Mouse (Mus musculus) intestine, postnatal 0 days (tissue): ENCODE results near the gene Gm49378. TPM values are rescaled to one million over a fixed set of nuclear protein-coding genes. Genes with fewer than 3 reads are reported as not detected.

ENCODE experiments used
- ATAC-seq: fragments of 200-750 bp; cut with Nextera tagmentation; 2 replicates; pipeline ENCODE4 v1.8.0; 2017; ENCODE audit warnings: mild to moderate bottlenecking, moderate TSS enrichment, moderate library complexity
- H3K27ac ChIP-seq: fragments of 300-500 bp; sonication (generic); 2 replicates; pipeline ENCODE4 v1.5.1; 2014; ENCODE audit warnings: mild to moderate bottlenecking, low read depth, low read length, moderate library complexity
- H3K27me3 ChIP-seq: fragments of 300-500 bp; sonication (generic); replicated peaks from 2 replicates; pipeline ENCODE4 v1.6.1; 2014; ENCODE audit warnings: low read length, mixed read lengths; ENCODE audit not compliant: control insufficient read depth, insufficient read depth
- H3K36me3 ChIP-seq: fragments of 300-500 bp; sonication (generic); 2 replicates; pipeline ENCODE4 v1.6.1; 2014; ENCODE audit warnings: mild to moderate bottlenecking, moderate library complexity; ENCODE audit not compliant: control insufficient read depth, insufficient read depth
- H3K4me1 ChIP-seq: fragments of 300-500 bp; sonication (generic); replicated peaks from 2 replicates; pipeline ENCODE4 v1.6.1; 2014; ENCODE audit warnings: antibody characterized with exemption, low read length, mixed read lengths; ENCODE audit not compliant: control insufficient read depth, insufficient read depth
- H3K4me2 ChIP-seq: fragments of 300-500 bp; sonication (generic); replicated peaks from 2 replicates; pipeline ENCODE4 v1.6.1; 2014; ENCODE audit warnings: low read depth, mild to moderate bottlenecking, moderate library complexity
- H3K4me3 ChIP-seq: fragments of 300-500 bp; sonication (generic); 2 replicates; pipeline ENCODE4 v1.5.1; 2014; ENCODE audit warnings: low read depth, low read length
- H3K9ac ChIP-seq: fragments of 300-500 bp; sonication (generic); 2 replicates; pipeline ENCODE4 v1.6.1; 2014; ENCODE audit warnings: mild to moderate bottlenecking, low read depth, low read length
- H3K9me3 ChIP-seq: fragments of 300-500 bp; sonication (generic); 2 replicates; pipeline ENCODE4 v1.6.1; 2016; ENCODE audit warnings: mixed run types; ENCODE audit not compliant: control insufficient read depth
- CTCF ChIP-seq: sonication (generic); IDR thresholded peaks from 2 replicates; pipeline ENCODE4 v1.5.1; 2016; ENCODE audit warnings: low read depth, mild to moderate bottlenecking, control low read depth, antibody characterized with exemption, moderate library complexity
- WGBS: fragments of 180-500 bp; shearing (Covaris S2); extraction: QIAGEN DNeasy Blood & Tissue Kit; methylation state at CpG from one replicate; pipeline ENCODE4 v1.1.7; 2014; 5-methylcytosine and 5-hydroxymethylcytosine counted together
- polyA plus RNA-seq: library from polyadenylated mRNA; unstranded; fragments of >200 nt; fragmentation: Nextera tagmentation; extraction: Ambion mirVana; gene quantifications from 2 replicates; pipeline ENCODE4 v1.2.1, GENCODE M21; 2015

Gm49378 gene
- polyA plus RNA-seq, 1 experiment from 2014 or later: 2.3 TPM

GRCm38 (mm10) chr14:55618486-55619195, 19.1 kb downstream of the Gm49378 start:
- Histone ChIP-seq H3K27ac (no peak overlapping the region), H3K4me3 (peak overlapping the region; percentile 34), H3K4me2 (peak overlapping the region; percentile 59), H3K27me3 (no peaks in the 10 kb centered on the region), H3K9me3 (no peaks in the 10 kb centered on the region), H3K9ac (peak overlapping the region; percentile 40), H3K4me1 (0 out of 2 replicates have a peak, but pooled peaks cover 4% of the 10 kb centered on the region), H3K36me3 (peaks cover 2% of the 10 kb centered on the region; the same call in 1 of the 2 replicates)
- no peak for TF ChIP-seq CTCF
- 26% methylated on average over 22 of the region's 22 CpGs for WGBS
- no peak for ATAC-seq

GRCm38 (mm10) chr14:55617822-55618221, 19.9 kb downstream of the Gm49378 start, which contains the start of gene Rec8:
Rec8 (plus strand) TSS chr14:55618037.
- H3K9ac ChIP-seq: peak within 1 kb of the TSS; percentile 40

GRCm38 (mm10) chr14:55616844-55617243, 20.9 kb downstream of the Gm49378 start:
- WGBS: 75% methylated on average over 2 of the region's 2 CpGs
- TF ChIP-seq CTCF: no peak
- 0 out of 2 replicates have a peak, but pooled peaks cover 4% of the 10 kb centered on the region for H3K4me1 ChIP-seq
- H3K9me3 ChIP-seq: no peaks in the 10 kb centered on the region
- H3K27me3 ChIP-seq: no peaks in the 10 kb centered on the region
- H3K36me3 ChIP-seq: no peaks in the 10 kb centered on the region
- H3K4me3 ChIP-seq: no peak overlapping the region
- H3K9ac ChIP-seq: no peak overlapping the region
- no peak overlapping the region for H3K27ac ChIP-seq
- H3K4me2 ChIP-seq: no peak overlapping the region
- no peak for ATAC-seq

More at GRCm38 (mm10) chr14:55617822-55618221, 19.9 kb downstream of the Gm49378 start, which contains the start of gene Rec8:
- H3K4me1 ChIP-seq: 0 out of 2 replicates have a peak, but pooled peaks cover 4% of the 10 kb centered on the region
- H3K27ac ChIP-seq: no peak within 1 kb of the TSS
- H3K4me3 ChIP-seq: peak within 1 kb of the TSS; percentile 34
- peaks cover 2% of the 10 kb centered on the region; the same call in 1 of the 2 replicates for H3K36me3 ChIP-seq
- ATAC-seq: peak; percentile 88
- 20% methylated on average over 21 of the region's 21 CpGs for WGBS
- TF ChIP-seq CTCF: peak; percentile 55
- H3K9me3 ChIP-seq: no peaks in the 10 kb centered on the region
- H3K4me2 ChIP-seq: peak within 1 kb of the TSS; percentile 59
- H3K27me3 ChIP-seq: no peaks in the 10 kb centered on the region

DNA sequence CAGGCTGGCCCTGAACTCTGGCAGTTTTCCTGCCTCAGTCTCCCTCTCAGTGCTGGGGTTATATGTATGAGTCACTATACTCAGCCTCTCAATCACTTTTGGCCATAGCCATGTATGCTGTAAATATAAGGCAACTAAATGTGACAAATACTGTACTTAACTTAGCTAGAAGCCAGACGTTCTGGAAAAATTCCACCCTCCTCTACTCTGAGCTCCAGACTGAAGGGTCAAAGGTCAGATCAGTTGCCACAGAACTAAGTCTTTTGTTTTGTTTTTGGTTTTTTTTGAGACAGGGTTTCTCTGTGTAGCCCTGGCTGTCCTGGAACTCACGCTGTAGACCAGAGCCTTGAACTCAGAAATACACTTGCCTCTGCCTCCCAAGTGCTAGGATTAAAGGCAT, 21.8 kb downstream of the Gm49378 start:
- 0 out of 2 replicates have a peak, but pooled peaks cover 4% of the 10 kb centered on the region for H3K4me1 ChIP-seq
- no peaks in the 10 kb centered on the region for H3K27me3 ChIP-seq
- H3K36me3 ChIP-seq: no peaks in the 10 kb centered on the region
- no peak overlapping the region for H3K27ac ChIP-seq
- H3K9me3 ChIP-seq: no peaks in the 10 kb centered on the region
- 41% methylated on average over 2 of the region's 2 CpGs for WGBS
- no peak for ATAC-seq
- no peak overlapping the region for H3K4me2 ChIP-seq
- no peak overlapping the region for H3K4me3 ChIP-seq
- TF ChIP-seq CTCF: no peak
- no peak overlapping the region for H3K9ac ChIP-seq

DNA sequence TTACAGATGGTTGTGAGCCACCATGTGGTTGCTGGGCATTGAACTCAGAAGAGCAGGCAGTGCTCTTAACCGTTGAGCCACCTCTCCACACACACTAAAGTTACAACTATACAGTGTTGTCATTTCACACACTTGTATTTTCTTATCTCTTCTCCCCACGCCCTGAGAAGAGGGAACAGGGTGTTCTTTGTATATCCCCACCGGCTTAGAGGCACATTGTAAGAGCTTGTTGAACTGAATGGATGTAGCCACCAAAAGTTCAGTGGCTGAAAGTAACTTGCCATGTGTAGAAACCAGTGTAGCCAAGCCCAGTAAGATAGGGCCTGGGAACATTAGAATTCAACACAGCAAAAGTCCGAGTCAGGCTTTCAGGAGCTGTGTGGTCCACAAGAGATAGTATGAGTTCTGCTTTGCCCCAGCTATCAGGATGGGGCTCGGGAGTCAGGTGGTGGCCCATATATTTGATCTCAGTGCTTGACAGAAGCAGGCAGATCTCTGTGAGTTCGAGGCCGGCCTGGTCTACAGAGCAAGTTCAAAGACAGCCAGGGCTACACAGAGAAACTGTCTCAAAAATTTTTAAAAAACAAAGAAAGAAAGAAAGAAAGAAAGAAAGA, 23.0 kb downstream of the Gm49378 start:
- H3K4me2 ChIP-seq: no peak overlapping the region
- peak; percentile 41; the same call in 1 of the 2 replicates for ATAC-seq
- 64% methylated on average over 7 of the region's 7 CpGs for WGBS
- H3K36me3 ChIP-seq: peaks cover 6% of the 10 kb centered on the region
- no peak overlapping the region for H3K4me3 ChIP-seq
- H3K27ac ChIP-seq: no peak overlapping the region
- 0 out of 2 replicates have a peak, but pooled peaks cover 4% of the 10 kb centered on the region for H3K4me1 ChIP-seq
- no peak for TF ChIP-seq CTCF
- no peaks in the 10 kb centered on the region for H3K9me3 ChIP-seq
- no peak overlapping the region for H3K9ac ChIP-seq
- no peaks in the 10 kb centered on the region for H3K27me3 ChIP-seq

- H3K4me2 ChIP-seq: no peak overlapping the region
- no peak for TF ChIP-seq CTCF
- H3K9ac ChIP-seq: no peak overlapping the region
- no peak overlapping the region for H3K4me3 ChIP-seq
- peaks cover 18% of the 10 kb centered on the region for H3K36me3 ChIP-seq
- 52% methylated on average over 6 of the region's 6 CpGs for WGBS
- ATAC-seq: no peak
- peak overlapping the region; percentile 35; the same call in 1 of the 2 replicates for H3K27ac ChIP-seq
- H3K27me3 ChIP-seq: no peaks in the 10 kb centered on the region
- no peaks in the 10 kb centered on the region for H3K9me3 ChIP-seq
- 0 out of 2 replicates have a peak, but pooled peaks cover 4% of the 10 kb centered on the region for H3K4me1 ChIP-seq
Observed at GRCm38 (mm10) chr14:55613346-55613745, 24.3 kb downstream of the Gm49378 start.
